Mouse (Mus musculus): ENCODE measurements around the gene Eml1.
A peak's percentile ranks its signal among the peaks of the same experiment; 100 is the strongest.

The Eml1 gene

DNA sequence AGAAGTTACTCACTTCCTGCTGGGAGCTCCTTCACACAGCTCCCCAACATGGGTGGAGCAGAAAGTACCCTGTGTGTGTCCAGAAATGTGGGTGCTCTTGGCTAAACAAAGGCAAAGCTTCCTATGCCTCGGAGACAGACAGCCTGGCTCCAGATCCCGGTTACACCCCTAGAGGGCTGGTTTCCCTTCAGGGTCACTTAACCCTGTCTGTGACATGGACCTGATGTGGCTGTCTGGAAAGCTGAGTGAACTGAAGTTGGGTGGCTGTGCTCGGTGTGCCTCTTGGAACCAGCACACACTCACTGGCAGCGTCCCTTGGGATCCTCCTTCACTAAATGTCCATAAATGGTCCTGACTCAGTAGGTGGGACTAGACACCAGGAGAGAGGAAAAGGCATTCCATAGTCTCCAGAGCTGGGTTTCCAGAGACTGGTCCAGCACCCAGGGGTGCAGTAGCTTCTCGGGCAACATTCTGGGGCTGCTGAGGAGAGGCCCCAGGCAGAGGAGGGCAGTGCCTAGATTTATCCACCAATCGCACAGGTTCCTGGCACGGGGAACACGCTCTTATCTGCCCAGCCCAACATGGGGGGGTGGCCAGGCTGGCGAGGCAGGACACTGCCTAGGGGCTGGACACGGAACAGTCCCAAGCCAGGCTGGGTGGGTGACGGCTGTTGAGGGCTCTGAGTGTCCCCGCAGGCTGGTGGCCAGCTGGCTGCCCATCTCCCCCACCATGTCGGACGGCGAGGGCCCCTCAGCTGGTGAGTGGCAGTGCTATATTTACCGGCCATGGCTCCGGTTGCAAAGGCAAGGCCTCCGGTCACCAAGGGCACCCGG lies at the start of gene Eml1:
TSS of gene Eml1 (plus strand) at position 362 of the 833 bp plus-strand sequence.
- DNase-seq (ENCODE audit: low spot score) = no peak

DNA sequence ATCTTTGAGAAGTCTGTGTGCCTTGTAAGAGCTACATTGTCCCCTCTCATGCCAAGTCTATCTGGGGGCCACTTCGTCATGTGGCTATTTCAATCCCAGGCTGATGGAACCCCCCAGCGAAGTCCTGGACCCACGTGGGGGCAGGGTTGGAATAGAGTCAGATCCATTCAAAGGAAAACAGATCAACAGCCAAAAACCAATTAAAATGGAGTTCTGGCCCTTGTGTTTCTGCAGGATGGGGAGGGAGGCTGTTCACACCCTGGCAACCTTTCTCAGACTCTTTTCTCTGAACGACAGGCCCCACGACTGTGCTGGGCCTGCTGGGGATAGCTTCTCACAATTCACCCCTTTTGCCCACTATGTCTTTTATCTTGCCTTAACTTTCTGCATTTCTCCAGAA lies 44.4 kb upstream of the Eml1 start:
- DNase-seq (ENCODE audit: low spot score) = no peak

DNA sequence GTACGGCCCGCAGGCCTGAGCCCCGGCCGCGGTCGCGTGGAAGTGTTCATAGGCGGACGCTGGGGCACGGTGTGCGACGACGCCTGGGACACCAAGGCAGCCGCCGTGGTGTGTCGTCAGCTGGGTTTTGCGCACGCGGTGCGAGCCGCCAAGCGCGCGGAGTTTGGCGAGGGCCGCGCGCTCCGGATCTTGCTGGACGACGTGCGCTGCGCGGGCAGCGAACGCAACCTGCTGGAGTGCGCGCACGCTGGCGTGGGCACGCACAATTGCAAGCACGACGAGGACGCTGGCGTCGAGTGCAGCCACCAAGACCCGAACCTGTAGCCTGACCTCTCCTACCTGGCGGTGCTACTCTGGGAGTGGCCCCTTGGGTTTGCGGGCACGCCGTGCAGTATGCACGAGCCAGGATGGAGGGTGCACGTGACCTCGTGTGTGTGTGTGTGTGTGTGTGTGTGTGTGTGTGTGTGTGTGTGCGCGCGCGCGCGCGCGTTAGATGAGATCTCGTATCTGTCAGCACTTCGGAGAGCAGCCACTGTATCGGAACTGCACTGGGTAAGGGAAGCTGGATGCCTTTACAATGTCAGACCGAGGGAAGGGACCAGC lies 42.8 kb upstream of the Eml1 start:
- DNase-seq (ENCODE audit: low spot score) = peak; percentile 81

GRCm38 (mm10) chr12:108333056-108333455 lies 37.7 kb upstream of the Eml1 start:
- peak; percentile 80 for DNase-seq (ENCODE audit: low spot score)

- DNase-seq (ENCODE audit: low spot score) = no peak
Measured at GRCm38 (mm10) chr12:108333481-108333882, 37.3 kb upstream of the Eml1 start.

DNA sequence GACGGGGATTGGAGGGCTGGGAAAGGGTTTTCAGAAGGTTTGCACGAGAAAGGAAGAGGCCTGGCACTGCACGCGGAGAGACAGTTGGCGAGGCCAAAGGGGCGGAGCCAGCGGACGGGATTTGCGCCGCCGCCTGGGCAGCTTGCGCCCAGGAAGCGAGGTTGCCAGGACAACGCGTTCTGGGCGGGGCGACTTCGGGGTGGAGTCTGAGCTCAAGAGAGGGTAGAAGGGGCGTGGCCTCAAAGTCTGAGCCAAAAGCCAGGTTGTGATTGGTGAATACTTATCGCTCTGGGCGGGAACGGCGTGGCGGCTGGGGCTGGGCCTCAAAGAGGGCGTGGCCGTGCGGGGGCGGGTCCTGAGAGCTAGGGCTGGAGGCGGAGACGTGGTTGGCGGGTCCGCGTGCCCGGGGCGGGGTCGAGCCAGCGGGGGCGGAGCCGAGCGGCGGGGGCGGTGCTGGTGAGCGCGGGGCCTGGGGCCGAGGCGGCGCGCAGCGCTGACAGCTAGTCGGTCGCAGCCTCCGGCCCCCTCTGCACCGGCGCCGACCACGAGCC lies 36.8 kb upstream of the Eml1 start, which contains the start of gene Cyp46a1:
TSS of gene Cyp46a1 (plus strand) at position 487 of the 551 bp plus-strand sequence.
- peak; percentile 100 for DNase-seq (ENCODE audit: low spot score)

DNA sequence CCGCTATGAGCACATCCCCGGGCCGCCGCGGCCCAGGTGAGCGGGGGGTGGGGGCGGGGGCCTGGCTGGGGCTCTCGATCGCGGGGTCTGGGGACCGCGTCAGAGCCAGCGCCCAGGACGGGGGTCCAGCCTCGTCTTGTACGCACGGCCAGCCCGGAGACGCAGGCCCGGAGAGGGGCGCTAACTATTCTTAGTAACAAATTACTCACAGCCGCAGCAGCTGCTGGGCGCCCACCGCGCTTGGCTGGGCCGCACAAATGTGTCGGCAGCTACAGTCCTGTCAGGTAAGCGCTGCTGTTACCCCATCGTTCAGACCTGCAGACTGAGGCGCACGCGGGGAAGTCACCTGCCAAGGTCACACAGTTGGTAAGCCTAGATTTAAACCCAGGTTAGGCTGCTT lies 36.2 kb upstream of the Eml1 start:
- DNase-seq (ENCODE audit: low spot score) = no peak

- DNase-seq (ENCODE audit: low spot score) = peak; percentile 47
Measured at GRCm38 (mm10) chr12:108338572-108339190, 32.1 kb upstream of the Eml1 start.

DNA sequence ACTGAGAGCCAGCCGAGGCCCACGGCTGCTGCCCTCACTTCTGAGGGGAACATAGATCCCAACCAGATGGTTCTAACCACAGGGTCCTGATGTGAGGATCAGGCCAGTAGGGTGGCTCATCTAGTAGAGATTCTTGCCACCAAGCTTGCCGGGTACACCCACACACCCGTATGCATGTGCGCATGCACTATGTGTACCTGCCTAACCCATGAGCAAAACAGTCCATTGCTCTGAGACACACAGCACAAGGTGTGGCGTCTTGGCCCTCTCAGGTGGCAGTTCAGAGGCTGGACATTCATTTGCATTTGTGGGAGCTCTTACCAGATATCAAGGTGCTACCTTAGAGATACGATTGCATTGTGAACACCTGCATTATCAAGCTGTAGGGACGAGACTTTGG lies 22.6 kb upstream of the Eml1 start:
- no peak for DNase-seq (ENCODE audit: low spot score)

GRCm38 (mm10) chr12:108349026-108349425 lies 21.7 kb upstream of the Eml1 start:
- DNase-seq (ENCODE audit: low spot score) = no peak

DNA sequence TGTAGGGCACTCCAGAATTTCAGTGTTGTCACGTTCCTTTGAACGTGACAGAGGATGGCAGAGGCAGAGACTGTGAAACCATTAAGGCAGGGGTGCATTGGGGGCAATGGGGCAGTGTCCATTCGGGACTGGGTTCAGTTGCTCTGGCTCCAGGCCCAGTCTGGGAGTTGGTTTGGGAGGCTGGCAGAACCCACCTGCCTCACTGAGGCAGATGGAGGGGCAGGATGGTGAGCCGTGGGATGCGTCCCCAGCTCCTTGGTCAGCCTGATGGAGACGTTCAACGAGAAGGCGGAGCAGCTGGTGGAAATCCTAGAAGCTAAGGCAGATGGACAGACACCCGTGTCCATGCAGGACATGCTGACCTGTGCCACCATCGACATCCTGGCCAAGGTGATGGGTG lies 19.8 kb upstream of the Eml1 start:
- DNase-seq (ENCODE audit: low spot score) = no peak

- DNase-seq (ENCODE audit: low spot score) = no peak
Measured at GRCm38 (mm10) chr12:108352371-108353136, 18.2 kb upstream of the Eml1 start.

DNA sequence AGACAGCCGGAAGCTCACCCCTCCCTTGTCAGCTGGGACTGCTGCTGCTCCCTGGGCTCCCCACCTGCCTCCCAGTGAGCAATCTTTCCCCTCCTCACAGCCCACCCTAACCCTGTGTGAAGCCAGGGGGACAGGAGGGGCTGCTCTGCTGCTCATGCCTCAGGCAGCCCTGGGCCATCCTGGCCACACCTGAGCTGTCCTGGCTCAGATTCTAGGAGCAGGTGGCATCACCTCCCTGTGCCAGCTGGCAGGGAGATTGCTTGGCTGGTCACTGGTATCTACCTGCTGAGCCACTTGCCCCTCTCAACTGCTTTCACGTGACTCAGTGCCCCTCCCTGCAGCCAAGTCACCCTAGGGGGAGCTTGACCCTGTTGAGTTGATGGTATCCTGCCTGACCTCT lies 16.5 kb upstream of the Eml1 start:
- no peak for DNase-seq (ENCODE audit: low spot score)

GRCm38 (mm10) chr12:108355271-108355670 lies 15.5 kb upstream of the Eml1 start:
- DNase-seq (ENCODE audit: low spot score) = no peak

- no peak for DNase-seq (ENCODE audit: low spot score)
Measured at GRCm38 (mm10) chr12:108355986-108356385, 14.8 kb upstream of the Eml1 start.

DNA sequence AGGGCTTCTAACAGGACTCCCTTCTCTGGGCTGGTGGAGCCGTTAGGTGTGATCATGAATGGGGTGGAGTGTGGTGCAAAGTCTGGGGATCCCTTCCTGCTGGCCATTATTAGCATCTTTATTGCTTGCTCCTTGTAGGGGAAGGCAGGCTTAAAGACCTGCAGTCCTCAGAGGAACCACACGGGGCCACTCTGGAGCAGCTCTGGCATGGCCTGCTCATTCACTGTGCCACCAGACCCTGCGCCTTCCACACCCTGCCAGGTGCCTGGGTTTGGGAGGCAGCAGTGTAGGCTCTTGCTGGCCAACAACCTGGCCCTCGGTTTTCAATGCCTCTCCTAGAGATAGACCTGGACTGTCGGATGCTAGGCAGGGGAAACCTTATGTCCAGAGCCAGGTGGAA lies 7.0 kb upstream of the Eml1 start:
- DNase-seq (ENCODE audit: low spot score) = peak; percentile 74

DNA sequence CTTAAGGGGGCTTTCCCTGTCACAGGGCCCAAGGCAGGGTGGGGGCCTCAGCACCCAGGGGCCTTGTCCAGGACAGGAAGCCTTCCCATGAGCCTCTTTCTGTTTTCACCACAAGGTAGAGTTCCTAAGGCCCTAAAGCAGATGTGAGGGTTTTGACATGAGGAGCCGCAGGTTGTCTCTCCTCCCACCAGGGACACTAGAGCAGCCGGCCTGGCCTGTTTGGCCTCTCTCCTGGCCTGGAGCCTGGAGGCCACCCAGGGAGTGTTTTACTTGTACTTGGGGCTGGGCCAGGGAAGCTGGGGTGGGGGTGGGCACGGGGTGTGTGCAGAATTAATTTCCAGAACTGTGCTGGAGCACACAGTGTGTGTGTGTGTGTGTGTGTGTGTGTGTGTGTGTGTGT lies 5.4 kb upstream of the Eml1 start:
- DNase-seq (ENCODE audit: low spot score) = no peak

- DNase-seq (ENCODE audit: low spot score) = no peak
Measured at GRCm38 (mm10) chr12:108365868-108366267, 4.9 kb upstream of the Eml1 start.

DNA sequence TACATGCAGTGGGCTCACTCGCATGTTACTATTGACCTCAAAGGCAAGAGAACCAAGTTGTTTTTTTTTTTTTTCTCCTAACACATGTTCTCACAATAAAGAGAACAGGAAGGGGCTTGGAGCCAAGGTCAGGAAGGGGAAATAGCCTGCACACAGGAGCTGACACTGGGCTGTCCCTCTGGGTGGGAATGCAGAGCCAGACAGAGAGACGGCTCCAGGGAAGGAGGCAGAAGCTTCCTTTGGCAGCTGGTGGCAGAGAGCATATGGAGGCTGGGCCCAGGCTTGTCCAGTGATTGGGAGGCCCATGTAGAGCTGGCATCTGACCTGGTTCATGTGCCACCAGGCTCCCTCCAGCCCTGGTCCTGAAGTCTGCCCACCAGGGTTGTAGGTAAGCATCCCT lies 2.8 kb upstream of the Eml1 start:
- DNase-seq (ENCODE audit: low spot score) = no peak

GRCm38 (mm10) chr12:108368921-108369320 lies 1.8 kb upstream of the Eml1 start:
- DNase-seq (ENCODE audit: low spot score) = no peak

DNA sequence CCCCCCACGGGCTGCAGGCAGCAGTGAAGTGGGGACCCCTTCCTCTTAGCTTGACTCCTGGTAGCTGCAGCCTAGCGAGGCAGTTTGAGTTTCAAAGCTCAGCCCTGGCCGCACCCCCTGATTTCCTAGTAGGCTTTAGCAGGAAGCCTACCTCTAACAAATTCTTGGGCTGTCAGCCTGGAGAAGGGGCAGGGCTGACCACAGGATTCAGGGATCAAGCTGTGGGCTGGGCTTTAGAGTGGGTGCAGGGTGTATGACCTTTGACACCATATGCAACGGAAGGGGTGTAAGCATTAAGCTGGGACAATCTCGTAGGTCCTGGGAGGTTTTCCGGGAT lies 640 bp downstream of the Eml1 start:
- DNase-seq (ENCODE audit: low spot score) = no peak

GRCm38 (mm10) chr12:108372241-108372640 lies 1.5 kb downstream of the Eml1 start:
- no peak for DNase-seq (ENCODE audit: low spot score)
